Mouse (Mus musculus): ENCODE measurements around the gene Baz1a.

Gene Baz1a

DNA sequence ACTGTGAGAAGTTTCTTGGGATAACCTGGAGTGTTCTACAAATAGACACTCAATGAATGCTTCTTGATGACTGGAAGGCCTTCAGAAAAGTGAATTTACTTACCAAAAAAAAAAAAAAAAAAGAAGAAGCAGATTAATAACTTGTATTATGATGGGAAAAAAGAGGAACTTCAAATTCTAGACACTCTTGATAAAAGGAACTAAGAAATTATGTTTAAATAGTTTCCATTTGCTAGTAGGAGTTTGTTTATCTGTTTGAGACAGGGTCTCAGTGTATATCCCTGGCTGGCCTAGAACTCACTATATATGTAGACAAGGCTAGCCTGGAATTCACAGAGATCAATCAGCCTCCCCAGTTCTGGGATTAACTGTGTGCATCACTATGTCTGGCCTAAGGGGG lies 169.7 kb downstream of the Baz1a start:
- no peak for DNase-seq
